Mouse (Mus musculus) kidney, postnatal 0 days (tissue): ENCODE measurements at regions not wholly inside any gene's neighbourhood (a gene's known extent, or its start where the extent isn't known, plus 50 kb on each side); places are given as distances from the start of the nearest gene placed in this dataset.

Source experiments
- ATAC-seq: fragments of 200-750 bp; cut with Nextera tagmentation; replicated peaks from 2 replicates; pipeline ENCODE4 v1.8.0; 2017; ENCODE audit warnings: low read depth, moderate number of reproducible peaks, moderate TSS enrichment, moderate library complexity; ENCODE audit not compliant: low FRiP score
- DNase-seq: peaks from one replicate; pipeline ENCODE4 v3.0.0-alpha.2; 2016; ENCODE audit warnings: low spot score
- H3K27ac ChIP-seq: fragments of 300-500 bp; sonication (generic); 2 replicates; pipeline ENCODE4 v1.5.1; 2014; ENCODE audit warnings: mild to moderate bottlenecking
- H3K27me3 ChIP-seq: fragments of 300-500 bp; sonication (generic); 2 replicates; pipeline ENCODE4 v1.6.1; 2014; ENCODE audit warnings: low read length, mixed read lengths; ENCODE audit not compliant: insufficient read depth
- H3K36me3 ChIP-seq: fragments of 300-500 bp; sonication (generic); 2 replicates; pipeline ENCODE4 v1.6.1; 2014; ENCODE audit warnings: low read length, mixed read lengths; ENCODE audit not compliant: insufficient read depth
- H3K4me1 ChIP-seq: fragments of 300-500 bp; sonication (generic); replicated peaks from 2 replicates; pipeline ENCODE4 v1.6.1; 2014; ENCODE audit warnings: antibody characterized with exemption, low read length, mixed read lengths; ENCODE audit not compliant: insufficient read depth
- H3K4me2 ChIP-seq: fragments of 300-500 bp; sonication (generic); 2 replicates; pipeline ENCODE4 v1.6.1; 2014; ENCODE audit warnings: mild to moderate bottlenecking, low read length, moderate library complexity, mixed read lengths
- H3K4me3 ChIP-seq: fragments of 300-500 bp; sonication (generic); replicated peaks from 2 replicates; pipeline ENCODE4 v1.5.1; 2014; ENCODE audit warnings: low read depth, low read length
- H3K9ac ChIP-seq: fragments of 300-500 bp; sonication (generic); 2 replicates; pipeline ENCODE4 v1.6.1; 2014; ENCODE audit warnings: low read depth, low read length
- H3K9me3 ChIP-seq: fragments of 300-500 bp; sonication (generic); replicated peaks from 2 replicates; pipeline ENCODE4 v1.6.1; 2016; ENCODE audit warnings: low read length, inconsistent platforms, mixed read lengths
- CTCF ChIP-seq: IDR thresholded peaks from 2 replicates; pipeline ENCODE4 v1.5.1; 2016; ENCODE audit warnings: antibody characterized with exemption, low read depth, mild to moderate bottlenecking, moderate library complexity
- WGBS: fragments of 180-500 bp; shearing (Covaris S2); extraction: QIAGEN DNeasy Blood & Tissue Kit; methylation state at CpG from one replicate; pipeline ENCODE4 v1.1.7; 2014; 5-methylcytosine and 5-hydroxymethylcytosine counted together

DNA sequence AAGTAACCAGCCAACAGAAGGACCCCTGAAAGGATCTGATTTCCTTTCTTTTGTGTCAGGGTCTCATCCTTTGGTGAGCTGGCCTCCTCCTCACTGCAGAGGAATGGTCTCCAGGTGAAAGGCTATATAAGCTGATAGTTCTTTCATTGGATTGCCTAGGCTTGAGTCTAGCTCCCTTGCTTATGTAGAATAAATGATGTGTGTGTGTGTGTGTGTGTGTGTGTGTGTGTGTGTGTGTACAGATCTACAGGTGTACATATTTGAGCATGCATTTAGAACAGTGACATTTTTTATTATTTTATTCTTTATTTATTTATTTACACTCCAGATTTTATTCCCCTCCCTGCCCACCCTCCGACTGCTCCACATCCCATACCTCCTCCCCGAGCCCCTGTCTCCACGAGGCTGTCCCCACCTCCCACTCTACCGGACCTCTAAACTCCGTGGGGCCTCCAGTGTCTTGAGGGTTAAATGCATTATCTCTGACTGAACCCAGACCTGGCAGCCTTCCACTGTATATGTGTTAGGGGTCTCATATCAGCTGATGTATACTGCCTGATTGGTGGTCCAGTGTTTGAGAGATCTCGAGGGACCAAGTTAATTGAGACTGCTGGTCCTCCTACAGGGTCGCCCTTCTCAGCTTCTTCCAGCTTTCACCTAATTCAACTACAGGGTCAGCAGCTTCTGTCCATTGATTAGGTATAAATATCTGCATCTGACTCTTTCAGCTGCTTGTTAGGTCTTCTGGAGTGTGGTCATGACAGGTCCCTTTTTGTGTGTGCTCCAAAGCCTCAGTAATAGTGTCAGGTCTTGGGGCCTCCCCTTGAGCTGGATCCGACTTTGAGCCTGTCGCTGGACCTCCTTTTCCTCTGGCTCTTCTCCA lies 68.7 kb upstream of the Cpm start:
- DNase-seq (no peak), ATAC-seq (no peak)
- TF ChIP-seq CTCF: no peak
- Histone ChIP-seq H3K4me2 (no peak overlapping the region), H3K27ac (no peak overlapping the region), H3K4me3 (no peak overlapping the region), H3K9ac (no peak overlapping the region), H3K9me3 (no peaks in the 10 kb centered on the region), H3K36me3 (no peaks in the 10 kb centered on the region), H3K27me3 (no peaks in the 10 kb centered on the region), H3K4me1 (peaks cover 2% of the 10 kb centered on the region; the same call in 1 of the 2 replicates)
- 52% methylated on average over 9 of the region's 9 CpGs for WGBS

DNA sequence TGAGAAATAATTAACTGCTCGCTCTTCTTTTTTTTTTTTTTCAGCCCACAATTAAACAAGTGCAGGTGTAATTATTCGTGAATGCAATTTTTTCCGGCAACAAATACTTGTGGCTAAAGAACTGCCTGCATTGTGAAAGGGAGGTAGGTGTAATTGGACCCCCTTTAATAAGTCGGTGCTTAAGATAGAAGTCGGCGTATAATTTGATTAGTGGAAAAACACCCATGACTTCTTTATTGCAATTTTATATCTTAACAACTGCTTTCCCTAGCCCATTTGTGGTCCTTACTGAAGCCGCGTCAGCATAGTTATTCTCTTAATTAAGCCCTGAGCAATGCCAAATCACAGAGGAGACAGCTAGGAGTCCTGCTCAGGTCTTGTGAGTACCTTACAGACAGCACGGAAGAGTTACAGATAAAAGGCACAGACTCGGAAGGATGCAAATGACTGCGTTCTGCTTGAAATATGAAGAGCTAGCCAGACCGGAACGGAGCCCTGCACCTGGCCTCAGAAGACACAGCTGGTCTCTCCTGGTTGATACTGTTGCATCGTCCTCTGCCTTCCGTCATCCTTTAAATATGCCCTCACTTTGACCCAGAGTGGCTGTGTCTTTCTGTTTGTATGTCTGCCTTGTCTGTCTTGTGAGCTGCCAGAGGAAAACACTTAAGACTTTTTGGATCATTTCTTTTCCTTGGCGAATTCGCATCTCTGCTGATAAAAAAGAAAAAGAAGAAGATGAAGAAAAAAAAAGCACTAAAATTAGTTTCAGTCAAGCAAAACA lies 69.5 kb upstream of the Cpm start:
- Histone ChIP-seq H3K27me3 (no peaks in the 10 kb centered on the region), H3K4me1 (peaks cover 2% of the 10 kb centered on the region; the same call in 1 of the 2 replicates), H3K36me3 (no peaks in the 10 kb centered on the region), H3K4me2 (no peak overlapping the region), H3K9me3 (no peaks in the 10 kb centered on the region), H3K4me3 (no peak overlapping the region), H3K9ac (no peak overlapping the region), H3K27ac (no peak overlapping the region)
- 0 out of 2 replicates have a peak, but pooled peaks have one; percentile 38 for ATAC-seq
- no peak for TF ChIP-seq CTCF
- 28% methylated on average over 17 of the region's 17 CpGs for WGBS
- DNase-seq: peak; percentile 41

DNA sequence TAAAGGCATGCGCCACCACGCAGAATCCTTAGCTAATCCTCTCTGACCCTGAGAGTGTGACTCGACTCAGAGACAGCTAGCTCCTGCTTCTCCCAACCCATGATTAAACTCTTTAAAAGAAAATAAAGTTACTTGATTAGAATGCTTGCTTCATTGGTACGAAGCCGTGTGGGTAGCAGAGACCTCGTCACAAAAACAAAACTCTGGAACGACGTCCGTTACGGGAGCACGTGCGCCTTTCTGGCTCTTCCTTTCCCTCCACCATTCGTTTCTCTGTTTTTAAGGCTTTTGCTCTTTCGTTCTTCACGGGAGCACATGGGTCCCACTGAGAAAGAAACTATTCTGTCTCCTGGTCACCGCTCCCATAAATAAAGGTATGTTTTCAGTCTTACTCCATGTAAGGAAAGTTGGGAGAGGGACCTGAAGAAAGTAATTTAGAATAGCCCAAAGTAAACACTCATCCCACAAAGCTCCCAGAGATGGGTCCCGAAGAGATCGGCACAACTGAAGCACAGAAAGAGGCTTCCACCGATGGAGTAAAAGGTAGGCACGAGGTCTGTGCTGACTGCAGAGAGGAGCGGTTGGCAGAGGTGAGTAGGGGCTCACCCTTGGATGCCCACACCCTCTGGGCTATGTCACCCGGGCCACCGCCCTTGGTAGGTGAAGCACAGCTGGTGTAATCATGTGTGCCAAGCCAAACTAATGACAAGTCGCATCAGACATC lies 70.2 kb upstream of the Cpm start:
- no peak for TF ChIP-seq CTCF
- no peaks in the 10 kb centered on the region for H3K36me3 ChIP-seq
- H3K27me3 ChIP-seq: no peaks in the 10 kb centered on the region
- no peak overlapping the region for H3K9ac ChIP-seq
- WGBS: 49% methylated on average over 24 of the region's 24 CpGs
- peak; percentile 85 for ATAC-seq
- no peak overlapping the region for H3K4me2 ChIP-seq
- no peaks in the 10 kb centered on the region for H3K9me3 ChIP-seq
- H3K4me1 ChIP-seq: peaks cover 2% of the 10 kb centered on the region; the same call in 1 of the 2 replicates
- peak; percentile 26 for DNase-seq
- H3K4me3 ChIP-seq: no peak overlapping the region
- no peak overlapping the region for H3K27ac ChIP-seq

DNA sequence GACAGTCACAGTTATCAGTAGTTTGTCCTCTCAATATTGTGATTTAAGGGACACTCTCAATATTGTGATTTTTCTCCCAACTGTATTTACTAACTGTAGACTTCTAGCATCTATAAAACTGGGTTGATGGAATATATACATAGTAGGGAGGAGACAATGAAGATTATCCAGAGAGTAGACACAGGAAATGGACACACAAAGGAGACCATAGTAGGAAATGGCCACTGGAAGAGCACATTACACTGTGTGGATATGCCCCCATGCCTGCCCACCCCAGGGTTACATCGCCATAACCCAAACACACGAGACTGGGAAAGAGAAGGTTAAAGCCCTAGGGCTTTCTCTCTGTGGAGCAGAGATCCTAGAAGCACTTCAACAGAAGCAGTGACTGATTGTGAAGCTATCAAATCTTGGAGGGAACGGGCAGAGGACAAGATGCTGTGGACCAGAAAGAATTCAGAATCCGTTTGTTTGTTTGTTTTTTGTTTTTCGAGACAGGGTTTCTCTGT lies 71.0 kb upstream of the Cpm start:
- Histone ChIP-seq H3K9ac (no peak overlapping the region), H3K36me3 (no peaks in the 10 kb centered on the region), H3K4me3 (no peak overlapping the region), H3K27ac (no peak overlapping the region), H3K9me3 (no peaks in the 10 kb centered on the region), H3K4me1 (peaks cover 2% of the 10 kb centered on the region; the same call in 1 of the 2 replicates), H3K4me2 (no peak overlapping the region), H3K27me3 (no peaks in the 10 kb centered on the region)
- no peak for TF ChIP-seq CTCF
- ATAC-seq (no peak), DNase-seq (no peak)
- WGBS: 72% methylated on average over 5 of the region's 5 CpGs

DNA sequence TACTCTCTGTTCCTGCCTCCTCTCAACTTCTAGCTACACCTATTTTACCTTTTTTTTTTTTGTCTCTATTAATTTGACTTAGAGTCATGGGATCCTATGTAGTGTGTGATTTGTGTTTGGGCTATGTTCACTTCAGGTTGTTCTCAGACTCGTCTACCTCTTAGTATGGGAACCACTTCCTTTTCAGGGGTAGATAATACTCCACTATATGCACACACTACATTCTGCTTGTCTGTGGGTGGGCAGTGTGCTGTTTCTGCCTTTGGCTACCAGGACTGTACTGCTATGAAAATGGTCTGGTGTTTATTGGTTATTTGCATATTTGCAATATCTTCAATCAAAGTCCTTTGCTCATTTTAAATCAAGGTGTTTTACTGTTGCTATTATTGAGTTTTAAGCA lies 71.6 kb upstream of the Cpm start:
- TF ChIP-seq CTCF: no peak
- ATAC-seq (no peak), DNase-seq (no peak)
- no peak overlapping the region for H3K4me3 ChIP-seq
- no peaks in the 10 kb centered on the region for H3K36me3 ChIP-seq
- H3K4me2 ChIP-seq: no peak overlapping the region
- H3K9ac ChIP-seq: no peak overlapping the region
- no peaks in the 10 kb centered on the region for H3K9me3 ChIP-seq
- H3K4me1 ChIP-seq: peaks cover 2% of the 10 kb centered on the region; the same call in 1 of the 2 replicates
- H3K27ac ChIP-seq: no peak overlapping the region
- H3K27me3 ChIP-seq: no peaks in the 10 kb centered on the region
- WGBS: 97% methylated on average over 1 of the region's 1 CpGs
